Mouse (Mus musculus) lung, postnatal 0 days (tissue): ENCODE data around the gene Cstad.

Source experiments
- CTCF ChIP-seq: IDR thresholded peaks from 2 replicates; pipeline ENCODE4 v1.5.1; 2016; ENCODE audit warnings: antibody characterized with exemption, mild to moderate bottlenecking
- EP300 ChIP-seq: IDR thresholded peaks from 2 replicates; pipeline ENCODE4 v1.6.1; 2016; ENCODE audit warnings: antibody characterized with exemption, mild to moderate bottlenecking, control low read depth

GRCm38 (mm10) chr2:30654158-30654557 is 59.3 kb downstream of the Cstad start:
- TF ChIP-seq CTCF (no peak), EP300 (no peak)
